Mouse (Mus musculus) neural tube, embryonic 11.5 days (tissue): ENCODE results near the gene Sumo1. TPM values are rescaled to one million over a fixed set of nuclear protein-coding genes. Genes with fewer than 3 reads are reported as not detected.

Source experiments
- ATAC-seq: fragments of 200-750 bp; cut with Nextera tagmentation; 2 replicates; pipeline ENCODE4 v1.8.0; 2017; ENCODE audit warnings: moderate number of reproducible peaks, mild to moderate bottlenecking, moderate TSS enrichment, moderate library complexity; ENCODE audit not compliant: insufficient read depth, low FRiP score, low TSS enrichment
- DNase-seq: peaks from one replicate; pipeline ENCODE4 v3.0.0-alpha.2; 2015; ENCODE audit warnings: low spot score
- H3K27ac ChIP-seq: fragments of 300-500 bp; sonication (generic); 2 replicates; pipeline ENCODE4 v1.5.1; 2014; ENCODE audit warnings: low read depth, mild to moderate bottlenecking, low read length
- H3K27me3 ChIP-seq: fragments of 300-500 bp; sonication (generic); 2 replicates; pipeline ENCODE4 v1.6.1; 2014; ENCODE audit warnings: mild to moderate bottlenecking, low read length, mixed read lengths; ENCODE audit not compliant: control insufficient read depth, insufficient read depth
- H3K36me3 ChIP-seq: fragments of 300-500 bp; sonication (generic); 2 replicates; pipeline ENCODE4 v1.6.1; 2014; ENCODE audit warnings: mild to moderate bottlenecking, low read length, moderate library complexity, mixed read lengths; ENCODE audit not compliant: control insufficient read depth, insufficient read depth
- H3K4me1 ChIP-seq: fragments of 300-500 bp; sonication (generic); 2 replicates; pipeline ENCODE4 v1.6.1; 2014; ENCODE audit warnings: low read length, mixed read lengths; ENCODE audit not compliant: control insufficient read depth, insufficient read depth
- H3K4me2 ChIP-seq: fragments of 300-500 bp; sonication (generic); 2 replicates; pipeline ENCODE4 v1.6.1; 2014; ENCODE audit warnings: low read depth, mild to moderate bottlenecking, moderate library complexity
- H3K4me3 ChIP-seq: fragments of 300-500 bp; sonication (generic); 2 replicates; pipeline ENCODE4 v1.5.1; 2014; ENCODE audit warnings: low read depth, low read length
- H3K9ac ChIP-seq: fragments of 300-500 bp; sonication (generic); 2 replicates; pipeline ENCODE4 v1.6.1; 2014; ENCODE audit warnings: mild to moderate bottlenecking, low read length
- H3K9me3 ChIP-seq: fragments of 300-500 bp; sonication (generic); 2 replicates; pipeline ENCODE4 v1.6.1; 2016; ENCODE audit warnings: low read length; ENCODE audit not compliant: control insufficient read depth
- WGBS: fragments of 180-500 bp; shearing (Covaris S2); extraction: QIAGEN DNeasy Blood & Tissue Kit; methylation state at CpG from one replicate; pipeline ENCODE4 v1.1.7; 2014; 5-methylcytosine and 5-hydroxymethylcytosine counted together
- polyA plus RNA-seq: library from polyadenylated mRNA; unstranded; fragments of >200 nt; fragmentation: Nextera tagmentation; extraction: Ambion mirVana; gene quantifications from 2 replicates; pipeline ENCODE4 v1.2.1, GENCODE M21; 2014

The Sumo1 gene
- polyA plus RNA-seq, 1 experiment from 2014 or later, result 503 TPM

GRCm38 (mm10) chr1:59608125-59608762, 62.4 kb downstream of the Sumo1 start:
- H3K4me3 ChIP-seq, result no peak overlapping the region
- H3K9me3 ChIP-seq, result no peaks in the 10 kb centered on the region
- no peaks in the 10 kb centered on the region for H3K36me3 ChIP-seq
- ATAC-seq (no peak), DNase-seq (no peak)
- no peak overlapping the region for H3K4me2 ChIP-seq
- H3K9ac ChIP-seq, result no peak overlapping the region
- no peak overlapping the region for H3K27ac ChIP-seq
- H3K4me1 ChIP-seq, result no peaks in the 10 kb centered on the region
- no peaks in the 10 kb centered on the region for H3K27me3 ChIP-seq
- 94% methylated on average over 7 of the region's 7 CpGs for WGBS

GRCm38 (mm10) chr1:59607071-59607470, 63.6 kb downstream of the Sumo1 start:
- no peak overlapping the region for H3K4me3 ChIP-seq
- no peaks in the 10 kb centered on the region for H3K9me3 ChIP-seq
- WGBS, result 60% methylated on average over 7 of the region's 7 CpGs
- no peak overlapping the region for H3K9ac ChIP-seq
- no peaks in the 10 kb centered on the region for H3K4me1 ChIP-seq
- H3K36me3 ChIP-seq, result no peaks in the 10 kb centered on the region
- no peak overlapping the region for H3K27ac ChIP-seq
- DNase-seq, result no peak
- no peaks in the 10 kb centered on the region for H3K27me3 ChIP-seq
- no peak overlapping the region for H3K4me2 ChIP-seq
- ATAC-seq, result no peak

- Histone ChIP-seq H3K27me3 (no peaks in the 10 kb centered on the region), H3K9ac (no peak overlapping the region), H3K4me2 (no peak overlapping the region), H3K9me3 (no peaks in the 10 kb centered on the region), H3K36me3 (no peaks in the 10 kb centered on the region), H3K27ac (no peak overlapping the region), H3K4me1 (no peaks in the 10 kb centered on the region), H3K4me3 (no peak overlapping the region)
- ATAC-seq, result no peak
- WGBS, result 95% methylated on average over 13 of the region's 13 CpGs
- no peak for DNase-seq
Measured at GRCm38 (mm10) chr1:59606479-59606878, 64.2 kb downstream of the Sumo1 start.

- Histone ChIP-seq H3K4me3 (no peak overlapping the region), H3K4me1 (no peaks in the 10 kb centered on the region), H3K27me3 (no peaks in the 10 kb centered on the region), H3K36me3 (no peaks in the 10 kb centered on the region), H3K27ac (no peak overlapping the region), H3K9ac (no peak overlapping the region), H3K4me2 (no peak overlapping the region), H3K9me3 (no peaks in the 10 kb centered on the region)
- peak; percentile 50; the same call in 1 of the 2 replicates for ATAC-seq
- peak; percentile 73 for DNase-seq
- WGBS, result 15% methylated on average over 11 of the region's 11 CpGs
Measured at GRCm38 (mm10) chr1:59603893-59604292, 66.7 kb downstream of the Sumo1 start.

- no peak for ATAC-seq
- H3K36me3 ChIP-seq, result no peaks in the 10 kb centered on the region
- no peaks in the 10 kb centered on the region for H3K4me1 ChIP-seq
- no peak overlapping the region for H3K4me2 ChIP-seq
- WGBS, result 89% methylated on average over 2 of the region's 2 CpGs
- no peaks in the 10 kb centered on the region for H3K9me3 ChIP-seq
- no peak overlapping the region for H3K27ac ChIP-seq
- no peak for DNase-seq
- H3K9ac ChIP-seq, result no peak overlapping the region
- no peak overlapping the region for H3K4me3 ChIP-seq
- no peaks in the 10 kb centered on the region for H3K27me3 ChIP-seq
Measured at GRCm38 (mm10) chr1:59603417-59603712, 67.3 kb downstream of the Sumo1 start.

- DNase-seq, result no peak
- Histone ChIP-seq H3K4me3 (no peak overlapping the region), H3K27ac (no peak overlapping the region), H3K9me3 (no peaks in the 10 kb centered on the region), H3K27me3 (no peaks in the 10 kb centered on the region), H3K9ac (no peak overlapping the region), H3K4me2 (no peak overlapping the region), H3K4me1 (no peaks in the 10 kb centered on the region), H3K36me3 (no peaks in the 10 kb centered on the region)
- no peak for ATAC-seq
- 55% methylated on average over 11 of the region's 11 CpGs for WGBS
Measured at GRCm38 (mm10) chr1:59602531-59603416, 67.9 kb downstream of the Sumo1 start.

- no peak overlapping the region for H3K4me2 ChIP-seq
- no peak overlapping the region for H3K9ac ChIP-seq
- DNase-seq, result no peak
- H3K9me3 ChIP-seq, result no peaks in the 10 kb centered on the region
- ATAC-seq, result no peak
- no peaks in the 10 kb centered on the region for H3K4me1 ChIP-seq
- H3K4me3 ChIP-seq, result no peak overlapping the region
- no peak overlapping the region for H3K27ac ChIP-seq
- no peaks in the 10 kb centered on the region for H3K36me3 ChIP-seq
- WGBS, result 67% methylated on average over 9 of the region's 9 CpGs
- H3K27me3 ChIP-seq, result peaks cover 5% of the 10 kb centered on the region; the same call in 1 of the 2 replicates
Measured at GRCm38 (mm10) chr1:59595609-59596008, 75.0 kb downstream of the Sumo1 start.

- H3K4me3 ChIP-seq, result no peak overlapping the region
- ATAC-seq, result no peak
- 75% methylated on average over 11 of the region's 11 CpGs for WGBS
- DNase-seq, result no peak
- peaks cover 5% of the 10 kb centered on the region; the same call in 1 of the 2 replicates for H3K27me3 ChIP-seq
- H3K9me3 ChIP-seq, result no peaks in the 10 kb centered on the region
- no peaks in the 10 kb centered on the region for H3K36me3 ChIP-seq
- no peak overlapping the region for H3K9ac ChIP-seq
- H3K27ac ChIP-seq, result no peak overlapping the region
- H3K4me1 ChIP-seq, result no peaks in the 10 kb centered on the region
- H3K4me2 ChIP-seq, result no peak overlapping the region
Measured at GRCm38 (mm10) chr1:59594586-59595266, 75.9 kb downstream of the Sumo1 start.
